Mouse (Mus musculus): ENCODE measurements around the gene Arhgef12. TPM values are rescaled to one million over a fixed set of nuclear protein-coding genes. Genes with fewer than 3 reads are reported as not detected.
"Not testable (repeated sequence)": the region's sequence is repeated elsewhere in the genome, so short reads cannot be mapped to it uniquely, and the experiment has no call there.

The Arhgef12 gene
- polyA plus RNA-seq, 1 experiment from 2014 or later: 16.8 TPM

- Histone ChIP-seq H3K9me3 (replicated peaks; ENCODE audit: control insufficient read depth, low read length) (no peaks in the 10 kb centered on the region), H3K9ac (ENCODE audit: low read depth, low read length) (no peak overlapping the region), H3K4me1 (ENCODE audit: control insufficient read depth, insufficient read depth, low read length) (0 out of 2 replicates have a peak, but pooled peaks cover 2% of the 10 kb centered on the region), H3K36me3 (ENCODE audit: control insufficient read depth, insufficient read depth, low read length) (peaks cover 33% of the 10 kb centered on the region), H3K27me3 (ENCODE audit: control insufficient read depth, insufficient read depth, low read length) (no peaks in the 10 kb centered on the region), H3K4me2 (no peak overlapping the region), H3K27ac (ENCODE audit: low read depth, low read length) (no peak overlapping the region), H3K4me3 (ENCODE audit: low read depth, low read length) (no peak overlapping the region)
- no peak for ATAC-seq (replicated peaks; ENCODE audit: insufficient number of reproducible peaks, low FRiP score, low TSS enrichment)
- WGBS (ENCODE audit: insufficient replicate concordance): 84% methylated on average over 6 of the region's 6 CpGs
These were observed 109.5 kb downstream of the Arhgef12 start for GRCm38 (mm10) chr9:42997526-42997925.

DNA sequence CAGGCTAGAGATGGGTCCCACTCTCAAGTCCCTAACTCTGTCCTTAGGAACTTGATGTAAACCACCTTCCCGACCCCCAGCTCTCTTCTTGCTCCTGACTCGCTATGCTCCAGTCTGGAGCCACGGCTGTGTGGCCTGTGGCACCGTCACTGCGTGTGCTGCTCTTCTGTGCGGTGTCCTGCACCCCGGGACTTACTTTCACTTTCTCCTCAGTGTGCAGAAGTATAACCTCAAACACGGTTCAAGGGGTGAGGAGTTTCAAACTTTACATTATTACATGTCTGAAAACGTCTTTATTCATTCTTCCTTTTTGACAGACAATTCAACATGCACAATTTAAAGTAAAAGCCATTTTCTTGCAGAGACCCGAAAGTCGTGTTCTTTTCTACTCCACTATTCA is 111.7 kb downstream of the Arhgef12 start:
- peaks cover 31% of the 10 kb centered on the region for H3K36me3 ChIP-seq (ENCODE audit: control insufficient read depth, insufficient read depth, low read length)
- H3K9ac ChIP-seq (ENCODE audit: low read depth, low read length): no peak overlapping the region
- ATAC-seq (replicated peaks; ENCODE audit: insufficient number of reproducible peaks, low FRiP score, low TSS enrichment): no peak
- H3K27me3 ChIP-seq (ENCODE audit: control insufficient read depth, insufficient read depth, low read length): no peaks in the 10 kb centered on the region
- 90% methylated on average over 11 of the region's 11 CpGs for WGBS (ENCODE audit: insufficient replicate concordance)
- H3K27ac ChIP-seq (ENCODE audit: low read depth, low read length): no peak overlapping the region
- no peak overlapping the region for H3K4me3 ChIP-seq (ENCODE audit: low read depth, low read length)
- H3K4me2 ChIP-seq: no peak overlapping the region
- H3K9me3 ChIP-seq (replicated peaks; ENCODE audit: control insufficient read depth, low read length): no peaks in the 10 kb centered on the region
- H3K4me1 ChIP-seq (ENCODE audit: control insufficient read depth, insufficient read depth, low read length): 0 out of 2 replicates have a peak, but pooled peaks cover 2% of the 10 kb centered on the region

DNA sequence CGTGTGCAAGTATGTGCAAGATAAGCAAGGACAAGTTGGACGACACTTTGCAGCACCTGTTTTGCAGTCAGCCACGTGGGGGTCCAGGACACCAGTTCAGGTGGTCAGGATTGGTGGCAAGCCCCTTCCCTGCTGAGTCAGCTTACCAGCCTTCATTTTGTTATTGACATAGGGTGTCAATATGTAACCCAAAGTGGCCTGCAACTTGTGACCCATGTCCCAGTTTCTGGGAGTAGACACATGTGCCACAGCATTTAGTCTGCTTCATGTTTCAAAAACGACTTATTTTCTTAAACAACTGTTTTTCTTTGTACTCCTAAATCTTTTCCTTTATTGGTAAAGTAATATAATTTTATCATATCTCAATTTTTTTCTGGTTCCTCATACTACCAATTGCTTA is 112.3 kb downstream of the Arhgef12 start:
- WGBS (ENCODE audit: insufficient replicate concordance): 83% methylated on average over 4 of the region's 4 CpGs
- Histone ChIP-seq H3K36me3 (ENCODE audit: control insufficient read depth, insufficient read depth, low read length) (peaks cover 31% of the 10 kb centered on the region), H3K27ac (ENCODE audit: low read depth, low read length) (no peak overlapping the region), H3K9me3 (replicated peaks; ENCODE audit: control insufficient read depth, low read length) (no peaks in the 10 kb centered on the region), H3K9ac (ENCODE audit: low read depth, low read length) (no peak overlapping the region), H3K27me3 (ENCODE audit: control insufficient read depth, insufficient read depth, low read length) (no peaks in the 10 kb centered on the region), H3K4me1 (ENCODE audit: control insufficient read depth, insufficient read depth, low read length) (0 out of 2 replicates have a peak, but pooled peaks cover 2% of the 10 kb centered on the region), H3K4me2 (no peak overlapping the region), H3K4me3 (ENCODE audit: low read depth, low read length) (no peak overlapping the region)
- ATAC-seq (replicated peaks; ENCODE audit: insufficient number of reproducible peaks, low FRiP score, low TSS enrichment): no peak

- no peak overlapping the region for H3K9ac ChIP-seq (ENCODE audit: low read depth, low read length)
- no peak for ATAC-seq (replicated peaks; ENCODE audit: insufficient number of reproducible peaks, low FRiP score, low TSS enrichment)
- no peaks in the 10 kb centered on the region for H3K9me3 ChIP-seq (replicated peaks; ENCODE audit: control insufficient read depth, low read length)
- WGBS (ENCODE audit: insufficient replicate concordance): 51% methylated on average over 4 of the region's 4 CpGs
- 0 out of 2 replicates have a peak, but pooled peaks cover 2% of the 10 kb centered on the region for H3K4me1 ChIP-seq (ENCODE audit: control insufficient read depth, insufficient read depth, low read length)
- H3K4me3 ChIP-seq (ENCODE audit: low read depth, low read length): no peak overlapping the region
- H3K27me3 ChIP-seq (ENCODE audit: control insufficient read depth, insufficient read depth, low read length): no peaks in the 10 kb centered on the region
- peak overlapping the region; percentile 18; the same call in 1 of the 2 replicates for H3K27ac ChIP-seq (ENCODE audit: low read depth, low read length)
- H3K36me3 ChIP-seq (ENCODE audit: control insufficient read depth, insufficient read depth, low read length): peaks cover 28% of the 10 kb centered on the region; the same call in 1 of the 2 replicates
- H3K4me2 ChIP-seq: no peak overlapping the region
These were observed 113.4 kb downstream of the Arhgef12 start for GRCm38 (mm10) chr9:42993659-42994058.

DNA sequence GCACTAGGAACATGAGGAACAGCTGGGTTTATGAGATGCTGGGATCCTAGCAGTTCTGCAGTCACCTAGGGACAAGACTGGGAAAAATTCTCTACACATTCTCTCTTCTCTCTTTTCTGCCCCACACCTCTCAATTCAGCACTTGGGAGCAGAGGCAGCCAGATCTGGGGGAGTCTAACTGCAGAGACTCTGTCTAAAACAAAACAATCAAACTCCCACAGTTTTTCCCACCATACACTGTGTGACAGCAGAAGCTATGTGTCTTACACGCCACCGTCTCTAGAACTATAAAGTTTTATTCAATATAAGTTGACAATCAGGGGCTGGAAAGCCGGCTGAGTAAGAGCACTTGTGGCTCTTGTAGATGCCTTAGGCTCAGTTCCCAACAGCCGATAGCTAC is 119.1 kb downstream of the Arhgef12 start:
- H3K9ac ChIP-seq (ENCODE audit: low read depth, low read length): no peak overlapping the region
- H3K9me3 ChIP-seq (replicated peaks; ENCODE audit: control insufficient read depth, low read length): no peaks in the 10 kb centered on the region
- no peak overlapping the region for H3K27ac ChIP-seq (ENCODE audit: low read depth, low read length)
- 89% methylated on average over 4 of the region's 4 CpGs for WGBS (ENCODE audit: insufficient replicate concordance)
- no peak for ATAC-seq (replicated peaks; ENCODE audit: insufficient number of reproducible peaks, low FRiP score, low TSS enrichment)
- peaks cover 17% of the 10 kb centered on the region for H3K36me3 ChIP-seq (ENCODE audit: control insufficient read depth, insufficient read depth, low read length)
- H3K4me1 ChIP-seq (ENCODE audit: control insufficient read depth, insufficient read depth, low read length): no peaks in the 10 kb centered on the region
- H3K4me3 ChIP-seq (ENCODE audit: low read depth, low read length): no peak overlapping the region
- no peaks in the 10 kb centered on the region for H3K27me3 ChIP-seq (ENCODE audit: control insufficient read depth, insufficient read depth, low read length)
- no peak overlapping the region for H3K4me2 ChIP-seq

- Histone ChIP-seq H3K9me3 (replicated peaks; ENCODE audit: control insufficient read depth, low read length) (no peaks in the 10 kb centered on the region), H3K4me1 (ENCODE audit: control insufficient read depth, insufficient read depth, low read length) (no peaks in the 10 kb centered on the region), H3K36me3 (ENCODE audit: control insufficient read depth, insufficient read depth, low read length) (peaks cover 17% of the 10 kb centered on the region; the same call in 1 of the 2 replicates), H3K4me2 (no peak overlapping the region), H3K4me3 (ENCODE audit: low read depth, low read length) (no peak overlapping the region), H3K9ac (ENCODE audit: low read depth, low read length) (no peak overlapping the region), H3K27me3 (ENCODE audit: control insufficient read depth, insufficient read depth, low read length) (no peaks in the 10 kb centered on the region), H3K27ac (ENCODE audit: low read depth, low read length) (no peak overlapping the region)
- ATAC-seq (replicated peaks; ENCODE audit: insufficient number of reproducible peaks, low FRiP score, low TSS enrichment): no peak
- WGBS (ENCODE audit: insufficient replicate concordance): 78% methylated on average over 11 of the region's 11 CpGs
These were observed 138.0 kb downstream of the Arhgef12 start for GRCm38 (mm10) chr9:42968894-42969521.

- Histone ChIP-seq H3K9ac (ENCODE audit: low read depth, low read length) (no peak overlapping the region), H3K4me3 (ENCODE audit: low read depth, low read length) (no peak overlapping the region), H3K27me3 (ENCODE audit: control insufficient read depth, insufficient read depth, low read length) (no peaks in the 10 kb centered on the region), H3K4me1 (ENCODE audit: control insufficient read depth, insufficient read depth, low read length) (no peaks in the 10 kb centered on the region), H3K36me3 (ENCODE audit: control insufficient read depth, insufficient read depth, low read length) (peaks cover 14% of the 10 kb centered on the region; the same call in 1 of the 2 replicates), H3K4me2 (no peak overlapping the region), H3K27ac (ENCODE audit: low read depth, low read length) (no peak overlapping the region), H3K9me3 (replicated peaks; ENCODE audit: control insufficient read depth, low read length) (no peaks in the 10 kb centered on the region)
- WGBS (ENCODE audit: insufficient replicate concordance): 75% methylated on average over 9 of the region's 9 CpGs
- ATAC-seq (replicated peaks; ENCODE audit: insufficient number of reproducible peaks, low FRiP score, low TSS enrichment): no peak
These were observed 139.3 kb downstream of the Arhgef12 start for GRCm38 (mm10) chr9:42967731-42968130.

GRCm38 (mm10) chr9:42964809-42965208 is 142.2 kb downstream of the Arhgef12 start:
- H3K9ac ChIP-seq (ENCODE audit: low read depth, low read length); H3K9me3 ChIP-seq (replicated peaks; ENCODE audit: control insufficient read depth, low read length); H3K36me3 ChIP-seq (ENCODE audit: control insufficient read depth, insufficient read depth, low read length); H3K27ac ChIP-seq (ENCODE audit: low read depth, low read length); H3K4me2 ChIP-seq; H3K4me1 ChIP-seq (ENCODE audit: control insufficient read depth, insufficient read depth, low read length); H3K27me3 ChIP-seq (ENCODE audit: control insufficient read depth, insufficient read depth, low read length); ATAC-seq (replicated peaks; ENCODE audit: insufficient number of reproducible peaks, low FRiP score, low TSS enrichment); H3K4me3 ChIP-seq (ENCODE audit: low read depth, low read length): not testable (repeated sequence)
- 83% methylated on average over 2 of the region's 3 CpGs for WGBS (ENCODE audit: insufficient replicate concordance)

DNA sequence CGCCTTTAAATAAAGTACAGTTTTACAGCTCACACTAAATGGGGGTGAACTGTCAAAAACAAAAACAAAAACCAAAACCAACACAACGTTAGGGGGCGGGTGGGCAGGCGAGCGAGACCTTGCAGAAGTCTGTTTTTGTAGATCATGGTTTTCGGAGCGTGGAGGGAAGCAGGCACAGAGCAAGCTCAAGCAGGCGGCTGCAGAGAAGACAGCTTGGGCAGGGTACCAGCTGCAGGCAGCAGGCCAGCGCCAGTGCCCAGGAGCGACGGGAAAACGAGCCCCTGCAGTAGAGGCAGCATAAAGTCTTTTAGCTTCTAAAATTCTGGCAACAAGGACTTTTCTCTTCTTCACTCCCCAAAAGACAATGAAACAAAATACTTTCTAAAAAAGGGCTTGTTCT is 142.7 kb downstream of the Arhgef12 start:
- no peak overlapping the region for H3K27ac ChIP-seq (ENCODE audit: low read depth, low read length)
- WGBS (ENCODE audit: insufficient replicate concordance): 90% methylated on average over 12 of the region's 12 CpGs
- no peak for ATAC-seq (replicated peaks; ENCODE audit: insufficient number of reproducible peaks, low FRiP score, low TSS enrichment)
- H3K4me2 ChIP-seq: no peak overlapping the region
- H3K4me3 ChIP-seq (ENCODE audit: low read depth, low read length): no peak overlapping the region
- no peaks in the 10 kb centered on the region for H3K27me3 ChIP-seq (ENCODE audit: control insufficient read depth, insufficient read depth, low read length)
- H3K36me3 ChIP-seq (ENCODE audit: control insufficient read depth, insufficient read depth, low read length): peaks cover 2% of the 10 kb centered on the region; the same call in 1 of the 2 replicates
- H3K9me3 ChIP-seq (replicated peaks; ENCODE audit: control insufficient read depth, low read length): no peaks in the 10 kb centered on the region
- no peaks in the 10 kb centered on the region for H3K4me1 ChIP-seq (ENCODE audit: control insufficient read depth, insufficient read depth, low read length)
- H3K9ac ChIP-seq (ENCODE audit: low read depth, low read length): no peak overlapping the region

Data from heart, embryonic 11.5 days (tissue).